Mouse (Mus musculus): ENCODE data around the gene Abcb1b. TPM values are rescaled to one million over a fixed set of nuclear protein-coding genes. Genes with fewer than 3 reads are reported as not detected.
"Not testable (repeated sequence)": the region's sequence is repeated elsewhere in the genome, so short reads cannot be mapped to it uniquely, and the experiment has no call there.

The Abcb1b gene
- total and polyA plus RNA-seq, 2 experiments = 0.23 to 1.1 TPM

DNA sequence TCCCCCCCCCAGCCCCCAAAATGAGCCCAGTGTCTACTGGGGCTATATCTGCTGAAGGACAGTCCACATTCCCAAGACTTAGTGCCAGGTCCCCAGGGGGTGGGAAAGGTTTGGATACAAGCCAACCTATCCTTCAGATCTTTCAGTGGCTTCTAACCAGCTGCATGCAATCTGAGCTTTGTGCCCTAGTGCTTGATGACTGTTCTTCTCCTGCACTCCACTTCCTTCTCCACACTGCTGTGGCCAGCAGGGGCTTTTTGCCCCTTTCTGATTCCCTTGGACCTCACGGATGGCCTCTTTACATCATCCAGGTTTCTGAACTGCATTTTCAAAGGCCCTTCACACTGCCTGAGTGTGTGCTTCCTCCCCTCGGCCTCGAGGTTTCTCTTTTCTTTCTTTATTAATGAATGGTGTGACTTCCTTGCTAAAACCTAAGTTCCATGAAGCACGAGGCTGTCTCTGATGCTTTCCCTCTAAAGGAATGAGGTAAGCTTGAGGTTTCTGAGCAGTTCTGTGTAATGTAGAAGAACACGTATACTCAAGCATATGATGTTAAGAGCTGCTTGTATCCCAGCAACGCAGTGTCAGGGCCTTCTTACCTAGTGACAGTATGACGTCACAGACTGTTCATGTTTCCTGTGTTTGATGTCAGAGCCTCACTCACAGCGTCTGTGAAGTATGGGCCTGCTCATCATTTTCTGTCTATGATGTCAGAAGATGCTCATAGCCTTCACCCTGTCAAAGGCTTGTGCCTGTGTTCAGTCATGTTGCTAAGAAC lies 40.9 kb downstream of the Abcb1b start:
- WGBS = 73% methylated on average over 8 of the region's 8 CpGs
- TF ChIP-seq POLR2A (IDR thresholded peaks at IDR 0.05; ENCODE audit: extremely low read depth, insufficient read depth, low read length) (no peak), CTCF (IDR thresholded peaks at IDR 0.05; ENCODE audit: low read depth, low read length) (no peak)

GRCm38 (mm10) chr5:8839651-8840050 lies 41.7 kb downstream of the Abcb1b start:
- no peak overlapping the region for H3K27ac ChIP-seq (replicated peaks; ENCODE audit: insufficient read depth, low read depth, low read length)
- no peaks in the 10 kb centered on the region for H3K36me3 ChIP-seq (ENCODE audit: control insufficient read depth, insufficient read depth, low read length)
- H3K79me2 ChIP-seq (ENCODE audit: control insufficient read depth, insufficient read depth, low read length) = no peaks in the 10 kb centered on the region
- no peak for TF ChIP-seq POLR2A (IDR thresholded peaks at IDR 0.05; ENCODE audit: extremely low read depth, insufficient read depth, low read length)
- TF ChIP-seq CTCF (IDR thresholded peaks at IDR 0.05; ENCODE audit: low read depth, low read length) = no peak
- no peak overlapping the region for H3K4me3 ChIP-seq (ENCODE audit: insufficient read depth, low read depth, low read length)
- WGBS = 93% methylated on average over 4 of the region's 4 CpGs
- DNase-seq (ENCODE audit: extremely low read depth, low read depth, low spot score) = no peak
- no peaks in the 10 kb centered on the region for H3K27me3 ChIP-seq (ENCODE audit: control insufficient read depth, insufficient read depth, low read length)
- no peak overlapping the region for H3K9ac ChIP-seq (ENCODE audit: low read depth, low read length)
- 0 out of 2 replicates have a peak, but pooled peaks cover 1% of the 10 kb centered on the region for H3K4me1 ChIP-seq (ENCODE audit: control insufficient read depth, insufficient read depth, low read length)

More for the DNA sequence above, 40.9 kb downstream of the Abcb1b start:
- DNase-seq (ENCODE audit: extremely low read depth, low read depth, low spot score) = no peak
- Histone ChIP-seq H3K36me3 (ENCODE audit: control insufficient read depth, insufficient read depth, low read length) (no peaks in the 10 kb centered on the region), H3K27ac (replicated peaks; ENCODE audit: insufficient read depth, low read depth, low read length) (no peak overlapping the region), H3K27me3 (ENCODE audit: control insufficient read depth, insufficient read depth, low read length) (no peaks in the 10 kb centered on the region), H3K4me1 (ENCODE audit: control insufficient read depth, insufficient read depth, low read length) (0 out of 2 replicates have a peak, but pooled peaks cover 1% of the 10 kb centered on the region), H3K79me2 (ENCODE audit: control insufficient read depth, insufficient read depth, low read length) (no peaks in the 10 kb centered on the region), H3K9ac (ENCODE audit: low read depth, low read length) (no peak overlapping the region), H3K4me3 (ENCODE audit: insufficient read depth, low read depth, low read length) (no peak overlapping the region)

DNA sequence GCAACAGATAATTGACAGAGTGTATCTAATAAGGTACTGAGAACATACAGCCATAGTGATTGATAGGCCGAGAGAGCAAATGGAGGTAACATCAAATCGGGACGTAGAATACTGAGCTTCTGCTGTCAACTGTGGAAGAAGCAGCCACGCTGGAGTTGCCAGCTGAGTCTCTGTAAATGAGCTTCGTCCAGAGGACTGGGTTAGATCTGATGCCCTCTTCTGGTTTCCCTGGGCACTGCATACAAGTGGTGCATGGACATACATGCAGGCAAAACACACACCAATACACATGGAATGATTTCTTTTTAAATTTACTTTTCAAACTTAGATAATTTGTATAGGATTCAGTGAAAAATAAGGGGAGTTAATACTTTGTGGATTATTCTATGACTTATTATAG lies 42.9 kb downstream of the Abcb1b start:
- 43% methylated on average over 5 of the region's 5 CpGs for WGBS
- Histone ChIP-seq H3K4me3 (ENCODE audit: insufficient read depth, low read depth, low read length) (no peak overlapping the region), H3K36me3 (ENCODE audit: control insufficient read depth, insufficient read depth, low read length) (no peaks in the 10 kb centered on the region), H3K27me3 (ENCODE audit: control insufficient read depth, insufficient read depth, low read length) (no peaks in the 10 kb centered on the region), H3K9ac (ENCODE audit: low read depth, low read length) (no peak overlapping the region), H3K4me1 (ENCODE audit: control insufficient read depth, insufficient read depth, low read length) (0 out of 2 replicates have a peak, but pooled peaks cover 1% of the 10 kb centered on the region), H3K27ac (replicated peaks; ENCODE audit: insufficient read depth, low read depth, low read length) (no peak overlapping the region), H3K79me2 (ENCODE audit: control insufficient read depth, insufficient read depth, low read length) (no peaks in the 10 kb centered on the region)
- TF ChIP-seq CTCF (IDR thresholded peaks at IDR 0.05; ENCODE audit: low read depth, low read length) = peak; percentile 59; the same call in 1 of the 2 replicates
- TF ChIP-seq POLR2A (IDR thresholded peaks at IDR 0.05; ENCODE audit: extremely low read depth, insufficient read depth, low read length) = no peak
- DNase-seq (ENCODE audit: extremely low read depth, low read depth, low spot score) = peak; percentile 62

GRCm38 (mm10) chr5:8842815-8843214 lies 44.9 kb downstream of the Abcb1b start:
- peak; percentile 72 for DNase-seq (ENCODE audit: extremely low read depth, low read depth, low spot score)
- H3K9ac ChIP-seq (ENCODE audit: low read depth, low read length) = no peak overlapping the region

GRCm38 (mm10) chr5:8848607-8849575 lies 50.9 kb downstream of the Abcb1b start:
- H3K4me1 ChIP-seq (ENCODE audit: control insufficient read depth, insufficient read depth, low read length); H3K79me2 ChIP-seq (ENCODE audit: control insufficient read depth, insufficient read depth, low read length); H3K27me3 ChIP-seq (ENCODE audit: control insufficient read depth, insufficient read depth, low read length); H3K4me3 ChIP-seq (ENCODE audit: insufficient read depth, low read depth, low read length); H3K9ac ChIP-seq (ENCODE audit: low read depth, low read length); H3K36me3 ChIP-seq (ENCODE audit: control insufficient read depth, insufficient read depth, low read length); H3K27ac ChIP-seq (replicated peaks; ENCODE audit: insufficient read depth, low read depth, low read length): not testable (repeated sequence)
- DNase-seq (ENCODE audit: extremely low read depth, low read depth, low spot score) = peak; percentile 16
- WGBS = 46% methylated on average over 8 of the region's 9 CpGs

More at GRCm38 (mm10) chr5:8842815-8843214, 44.9 kb downstream of the Abcb1b start:
- no peak for TF ChIP-seq POLR2A (IDR thresholded peaks at IDR 0.05; ENCODE audit: extremely low read depth, insufficient read depth, low read length)
- no peak; the same call in 1 of the 2 replicates for TF ChIP-seq CTCF (IDR thresholded peaks at IDR 0.05; ENCODE audit: low read depth, low read length)
- H3K36me3 ChIP-seq (ENCODE audit: control insufficient read depth, insufficient read depth, low read length) = no peaks in the 10 kb centered on the region
- H3K4me1 ChIP-seq (ENCODE audit: control insufficient read depth, insufficient read depth, low read length) = 0 out of 2 replicates have a peak, but pooled peaks cover 1% of the 10 kb centered on the region
- no peak overlapping the region for H3K27ac ChIP-seq (replicated peaks; ENCODE audit: insufficient read depth, low read depth, low read length)
- no peaks in the 10 kb centered on the region for H3K27me3 ChIP-seq (ENCODE audit: control insufficient read depth, insufficient read depth, low read length)
- H3K4me3 ChIP-seq (ENCODE audit: insufficient read depth, low read depth, low read length) = no peak overlapping the region
- no peaks in the 10 kb centered on the region for H3K79me2 ChIP-seq (ENCODE audit: control insufficient read depth, insufficient read depth, low read length)
- WGBS = 15% methylated on average over 3 of the region's 3 CpGs
